Mouse (Mus musculus) adrenal gland (tissue): Measurements from ENCODE around the gene Ano10.

ENCODE experiments used
- intact Hi-C: fragments of 180-260 bp; cut with DNase I; formaldehyde crosslinking; loops from one replicate; pipeline ENCODE4 v1.15.1; 2025
- microRNA-seq, 2 experiments: library from miRNA; unstranded; fragments of <30 nt; microRNA quantifications; one replicate each; pipeline ENCODE4; 2019

Gene Ano10

GRCm38 (mm10) chr9:122135095-122135884, 158.9 kb downstream of the Ano10 start:
- intact Hi-C loops: no loop called here

GRCm38 (mm10) chr9:122132145-122132544, 162.1 kb downstream of the Ano10 start:
- intact Hi-C loops: no loop called here

DNA sequence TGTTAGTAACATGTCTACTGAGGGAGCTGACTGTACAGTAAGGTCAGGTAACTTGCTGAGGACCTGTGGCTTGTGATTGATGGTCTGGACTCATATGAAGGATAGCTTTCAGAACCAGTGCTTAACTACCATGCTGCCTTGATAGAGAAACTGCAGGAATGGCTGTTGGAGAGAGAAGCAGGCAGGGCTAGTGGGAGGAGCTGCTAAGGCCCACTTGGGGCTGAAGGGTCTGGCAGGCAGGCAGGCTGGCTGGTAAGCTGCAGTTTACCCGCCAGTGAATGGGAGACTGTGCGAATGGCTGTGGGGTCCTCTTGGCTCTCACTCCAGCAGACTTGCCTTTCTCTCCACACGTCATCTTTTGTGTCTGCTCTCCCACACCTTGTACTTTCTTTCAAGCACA, 163.6 kb downstream of the Ano10 start:
- intact Hi-C loops: no loop called here

DNA sequence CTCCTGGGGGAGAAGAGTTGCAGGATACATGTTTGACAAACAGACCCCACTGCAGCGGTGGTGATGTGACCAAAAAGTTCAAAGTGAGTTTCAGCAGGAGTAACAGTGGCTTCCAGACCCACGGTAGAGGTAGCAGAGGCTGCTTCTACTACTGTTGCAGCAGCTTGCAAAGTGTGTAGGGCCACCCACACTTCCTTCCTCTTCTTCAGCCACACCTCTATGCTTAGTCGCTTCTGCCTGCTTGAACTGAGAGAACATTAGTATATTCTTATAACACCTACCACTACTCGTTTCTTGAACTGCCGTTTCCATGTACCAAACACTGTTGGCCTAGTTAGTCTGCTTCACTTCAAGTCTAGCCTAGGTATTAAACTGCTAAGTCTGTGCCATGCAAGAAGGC, 165.5 kb downstream of the Ano10 start:
- intact Hi-C loops: no loop called here

DNA sequence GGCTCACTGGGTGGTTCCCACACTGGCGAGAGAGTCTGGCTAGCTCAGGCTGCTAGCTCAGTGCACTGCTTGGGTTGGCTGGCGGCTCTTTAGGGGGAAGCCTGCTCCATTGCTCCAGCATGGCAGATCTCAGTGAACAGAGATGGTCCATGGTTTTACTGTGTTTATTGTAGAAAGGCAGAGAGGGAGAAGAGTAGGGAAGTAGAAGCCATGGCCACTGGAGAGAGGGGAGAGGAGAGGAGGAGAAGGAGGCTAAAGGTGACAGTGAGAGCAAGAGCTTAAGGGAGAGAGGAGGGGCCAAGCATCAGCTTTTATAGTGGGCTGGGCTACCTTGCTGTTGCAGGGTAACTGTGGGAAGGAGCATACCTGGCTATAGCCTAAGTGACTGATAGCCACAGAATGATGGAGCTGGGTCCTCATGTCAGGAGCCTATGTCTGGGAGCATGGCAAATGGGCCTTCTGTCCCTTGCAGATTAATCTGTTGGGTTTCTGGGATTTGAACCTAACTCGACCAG, 166.9 kb downstream of the Ano10 start:
- intact Hi-C loops: no loop called here

DNA sequence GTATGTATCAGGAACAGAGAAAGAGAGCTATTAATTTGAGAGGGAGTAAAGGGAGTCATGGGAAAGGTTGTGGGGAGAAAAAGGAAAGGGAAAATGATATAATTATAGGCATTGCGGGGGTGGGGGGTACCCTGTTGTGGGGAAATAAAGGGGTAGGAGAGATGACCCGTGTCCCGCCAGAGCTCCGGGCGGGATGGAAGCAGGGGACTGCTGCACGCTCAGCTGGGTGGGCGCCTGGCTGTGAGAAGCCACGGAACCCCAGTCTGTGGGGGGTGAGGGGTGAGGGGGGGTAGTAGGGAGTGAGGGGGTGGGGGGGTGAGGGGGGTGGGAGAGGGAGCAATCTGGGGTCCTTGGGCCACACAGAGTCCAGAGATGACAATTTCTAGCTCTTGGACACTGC, 167.4 kb downstream of the Ano10 start:
- intact Hi-C loops: no loop called here

Small RNA genes within 50 kb of the gene (microRNA-seq; reads per million reads assigned to microRNA genes)
- gene Mir8106: 0 reads per million in 2 experiments
